Mouse (Mus musculus): ENCODE measurements around the gene Gm11042.

Gene Gm11042

DNA sequence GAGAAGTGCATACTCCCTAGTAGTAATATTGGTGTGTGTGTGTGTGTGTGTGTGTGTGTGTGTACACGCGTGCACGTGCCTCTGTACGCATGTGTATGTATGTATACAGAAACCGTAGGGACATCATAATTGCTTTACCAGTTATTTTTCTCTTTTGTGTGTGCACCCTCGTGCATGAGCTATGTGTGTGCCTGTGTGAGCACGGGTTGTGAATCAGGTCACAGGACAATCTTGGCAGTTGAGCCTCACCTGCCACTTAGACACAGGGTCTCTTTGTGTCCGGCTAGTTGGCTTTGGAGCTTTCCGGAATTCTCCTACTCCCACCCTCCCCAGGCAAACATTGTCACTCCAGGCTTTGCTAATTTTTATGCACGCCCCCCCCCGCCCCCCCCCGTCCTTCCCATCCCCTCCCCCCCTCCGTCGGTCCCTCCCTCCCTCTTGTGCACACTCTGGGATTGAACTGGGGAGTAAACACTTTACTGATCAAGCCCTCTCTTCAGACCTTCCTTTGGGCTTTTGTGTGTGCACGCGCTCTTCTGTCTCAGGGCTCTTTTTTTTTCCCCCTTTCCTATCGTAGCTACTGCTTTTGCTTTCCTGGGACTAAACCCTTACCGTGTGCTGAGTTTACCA, at the start of gene Gm11042:
Gm11042 (minus strand) TSS at position 51 of the 630 bp plus-strand sequence.
- DNase-seq: no peak

DNA sequence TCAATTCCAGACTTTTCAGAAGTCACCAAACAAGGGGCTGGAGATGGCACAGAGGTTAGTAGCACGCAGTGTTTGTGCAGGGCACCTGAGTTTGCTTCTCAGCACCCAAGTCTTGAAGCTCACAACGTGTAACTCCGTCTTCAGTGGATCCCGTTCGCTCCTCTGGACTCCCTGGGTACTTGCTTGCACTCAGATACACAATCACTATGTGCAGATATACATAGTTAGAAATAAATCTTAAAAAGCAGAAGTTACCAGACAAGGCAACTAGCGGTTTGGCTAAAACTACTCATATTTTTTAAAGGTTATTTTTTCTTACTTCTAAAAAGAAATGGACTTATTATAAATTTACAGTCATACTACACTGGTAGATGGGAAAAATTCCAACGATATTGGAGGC, 48.3 kb upstream of the Gm11042 start:
- DNase-seq: no peak

DNA sequence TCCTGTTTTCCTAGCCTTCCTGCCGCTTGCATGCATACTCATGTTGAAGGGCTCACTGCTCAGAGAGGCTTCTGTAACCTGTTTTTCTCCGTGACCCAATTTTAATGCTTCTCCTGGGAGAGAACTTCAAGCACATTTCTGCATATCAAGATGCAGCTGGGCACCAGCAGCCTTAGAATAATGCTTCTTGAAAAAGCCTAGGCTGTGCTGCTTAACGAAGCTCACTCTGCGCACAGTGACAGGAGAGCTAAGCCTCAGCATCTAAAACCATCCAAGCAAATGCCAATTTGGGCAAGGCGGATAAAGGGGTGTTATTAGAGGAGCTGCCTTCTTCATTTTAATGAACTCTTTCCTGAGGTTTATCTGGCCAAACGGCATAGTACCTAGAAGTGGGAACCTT, 46.9 kb upstream of the Gm11042 start:
- no peak for DNase-seq

DNA sequence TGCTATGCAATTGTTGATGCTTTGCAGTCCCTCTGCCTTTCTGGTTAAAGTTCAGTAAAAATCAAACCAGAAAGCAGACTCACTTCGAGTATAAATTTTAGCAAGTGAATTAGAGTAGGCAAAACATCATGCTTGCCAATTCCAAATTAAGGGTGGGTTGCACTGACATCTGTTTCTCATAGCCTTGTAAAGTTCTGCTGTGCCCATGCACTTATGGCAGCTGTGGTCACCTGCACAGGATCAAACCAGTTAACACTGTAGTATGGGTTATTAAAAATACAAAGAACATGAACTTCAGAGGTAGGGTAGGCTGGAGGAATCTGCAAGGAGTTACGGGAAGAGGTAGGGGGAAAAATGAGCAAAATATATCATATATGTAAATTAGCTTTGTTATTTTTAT, 46.3 kb upstream of the Gm11042 start:
- no peak for DNase-seq

DNA sequence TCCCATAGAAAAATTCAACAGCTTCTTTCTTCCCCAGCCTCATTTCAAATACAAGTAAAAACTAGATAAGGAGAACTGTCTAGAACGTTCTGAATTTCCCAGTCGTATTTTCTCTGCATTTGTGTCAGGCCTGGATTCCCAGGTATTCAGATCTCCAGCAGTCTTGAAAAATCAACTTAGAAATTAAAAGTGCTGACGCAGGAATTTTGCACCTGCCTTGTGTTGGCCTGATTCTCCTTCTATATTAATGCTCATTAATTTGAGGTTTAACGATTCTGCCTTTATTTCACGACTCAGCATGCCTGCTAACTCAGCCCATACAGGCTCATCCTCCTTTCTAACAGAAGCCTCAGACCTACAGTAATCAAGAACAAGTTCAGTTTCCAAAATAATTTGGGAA, 43.6 kb upstream of the Gm11042 start:
- no peak for DNase-seq

DNA sequence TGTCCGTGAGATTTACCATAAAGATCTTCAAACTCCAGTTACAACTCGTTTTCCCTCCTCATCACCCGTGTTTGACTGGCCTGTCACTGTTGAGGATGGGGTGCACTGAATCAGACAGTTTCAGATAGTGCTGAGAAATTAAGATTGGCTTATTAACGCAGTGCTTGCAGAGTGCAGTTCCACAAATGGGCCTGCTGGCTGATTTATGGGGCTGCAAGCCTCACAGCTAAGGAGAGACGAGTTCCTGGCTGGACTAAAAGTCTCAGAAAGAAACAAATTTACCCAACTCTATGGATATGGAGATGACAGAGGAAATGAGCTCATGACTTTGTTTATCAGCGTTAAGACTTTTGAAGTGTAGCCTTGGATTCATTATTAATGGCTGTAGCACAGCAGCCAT, 41.6 kb upstream of the Gm11042 start:
- no peak for DNase-seq

DNA sequence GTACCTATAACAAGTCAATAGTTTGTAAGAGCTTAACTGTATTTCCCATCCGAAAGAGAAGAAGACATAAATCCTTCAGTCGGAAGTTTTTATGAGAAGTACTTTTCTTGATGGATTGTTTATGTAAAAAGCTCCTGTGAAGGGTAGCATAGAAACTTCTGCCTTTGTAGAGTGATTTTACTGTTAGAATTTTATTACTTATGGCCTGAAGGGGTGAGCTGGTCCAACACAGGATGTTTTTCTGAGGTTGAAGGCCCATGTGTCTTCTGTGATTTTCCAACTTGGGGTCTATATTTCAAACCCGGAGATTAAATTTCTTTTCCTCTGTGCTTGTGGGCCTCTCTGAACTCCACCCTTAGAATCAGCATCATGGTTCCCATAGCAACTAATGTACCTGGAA, 26.5 kb upstream of the Gm11042 start:
- DNase-seq: no peak

DNA sequence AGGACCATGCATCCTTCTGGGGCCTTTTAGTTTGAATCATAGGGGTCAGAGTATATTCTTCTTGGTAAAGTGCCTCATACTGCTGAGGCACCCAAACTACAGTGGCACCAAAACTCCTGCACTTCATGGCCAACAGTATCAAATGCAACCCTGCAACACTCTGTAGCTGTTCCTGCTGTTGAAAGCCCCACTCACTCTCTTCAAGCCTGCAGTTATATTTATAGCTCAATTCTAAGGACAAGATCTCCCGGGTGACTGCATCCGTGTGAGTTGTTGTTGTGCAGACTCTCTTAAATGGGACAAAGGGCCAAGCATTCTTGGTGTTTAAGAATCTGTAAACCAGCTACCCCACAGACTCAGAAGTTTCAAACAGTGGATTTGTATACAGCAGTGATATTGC, 23.9 kb upstream of the Gm11042 start:
- DNase-seq: no peak

DNA sequence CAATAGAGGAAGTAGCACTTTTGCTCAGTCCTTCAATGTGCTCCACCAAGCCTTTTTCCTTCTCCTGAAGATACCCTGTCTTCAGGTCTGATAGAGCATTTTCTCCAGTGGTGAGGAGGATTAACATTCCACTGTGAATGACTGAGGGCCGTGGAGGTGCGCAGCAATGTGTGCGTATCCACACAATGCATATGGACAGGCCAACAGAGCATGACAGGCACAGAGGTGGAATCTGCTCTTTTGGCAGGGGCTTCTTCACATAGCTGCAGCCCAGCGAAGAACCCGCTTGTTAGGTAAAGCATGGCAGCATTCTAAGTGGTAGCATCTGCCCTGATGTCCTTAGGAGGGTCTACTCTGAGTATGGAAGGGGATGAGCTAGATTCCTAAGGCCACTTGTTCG, 17.5 kb upstream of the Gm11042 start:
- DNase-seq: no peak

DNA sequence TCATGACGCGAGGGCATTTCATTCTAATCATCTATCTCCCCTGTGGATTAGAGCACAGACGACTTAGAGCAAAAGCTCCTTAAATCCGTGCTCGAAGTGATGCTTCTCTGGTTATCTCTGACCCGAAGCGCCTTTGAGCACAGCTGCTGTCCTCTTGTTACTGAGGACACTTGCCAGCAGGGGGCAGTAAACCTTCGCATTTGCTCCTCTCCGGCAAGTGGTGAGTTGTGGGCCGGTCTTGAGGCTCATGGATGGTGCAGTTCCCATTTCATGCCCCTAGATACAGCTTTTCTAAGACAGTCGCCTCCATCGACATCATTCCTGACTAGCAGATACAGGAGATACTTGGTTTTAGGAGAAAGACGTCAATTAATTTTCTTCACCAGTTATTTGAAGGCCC, 16.8 kb upstream of the Gm11042 start:
- DNase-seq: peak; percentile 63

DNA sequence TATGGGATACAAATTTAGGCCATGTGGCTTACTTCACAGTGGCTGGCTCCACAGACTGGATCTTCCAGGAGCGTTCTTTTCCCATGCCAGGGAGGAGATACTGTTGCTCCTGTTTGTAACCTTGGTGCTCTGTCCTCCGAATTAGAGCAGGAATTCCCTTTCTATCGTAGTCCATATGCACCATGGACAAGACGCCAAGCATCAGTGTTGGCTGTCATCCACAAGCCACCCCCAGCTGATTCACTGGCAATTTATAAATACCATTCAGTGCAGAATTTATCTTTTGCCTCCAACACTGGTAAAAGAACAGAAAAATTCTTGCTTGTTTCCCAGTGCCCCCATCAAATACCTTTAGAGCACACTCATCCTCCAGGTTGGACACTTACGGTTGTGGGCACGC, 13.6 kb upstream of the Gm11042 start:
- DNase-seq: no peak

DNA sequence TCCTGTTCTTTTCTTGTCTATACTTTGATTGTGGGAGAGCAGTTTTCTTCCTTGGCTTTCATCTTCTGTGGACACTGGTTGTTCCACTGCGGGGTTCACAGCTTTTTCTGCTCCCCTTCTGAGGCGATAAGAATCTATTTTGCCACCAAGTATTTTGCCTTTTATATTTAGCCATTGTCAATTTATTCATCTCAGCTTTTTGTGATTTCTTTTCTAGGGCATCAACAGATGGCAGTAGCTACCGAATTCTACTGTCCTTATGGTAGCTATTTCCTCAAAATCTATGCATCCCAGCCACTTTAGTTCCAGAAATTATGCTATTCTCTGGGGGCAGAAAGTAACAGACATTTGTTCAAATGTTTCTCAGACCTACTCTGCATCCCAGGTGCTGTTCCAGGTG, 10.4 kb upstream of the Gm11042 start:
- no peak for DNase-seq

DNA sequence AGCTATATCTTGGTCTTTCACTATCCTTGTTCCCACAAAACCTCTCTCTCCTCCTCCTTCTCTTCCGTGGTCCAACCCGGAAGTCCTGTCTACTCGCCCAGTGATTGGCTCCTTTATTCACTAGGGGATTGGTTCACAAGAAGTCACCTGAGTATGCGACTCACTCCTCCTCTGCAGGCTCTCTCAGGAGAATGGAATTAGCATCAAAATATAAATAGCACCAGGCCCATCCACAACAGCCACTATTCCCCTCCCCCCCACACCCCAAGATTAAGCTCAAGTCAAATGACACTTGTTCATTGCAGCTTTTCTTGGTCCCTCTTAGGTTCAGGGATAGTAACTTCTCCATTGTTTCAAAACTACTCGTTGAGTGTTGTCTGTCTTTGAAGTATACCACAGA, 5.8 kb upstream of the Gm11042 start:
- no peak for DNase-seq

DNA sequence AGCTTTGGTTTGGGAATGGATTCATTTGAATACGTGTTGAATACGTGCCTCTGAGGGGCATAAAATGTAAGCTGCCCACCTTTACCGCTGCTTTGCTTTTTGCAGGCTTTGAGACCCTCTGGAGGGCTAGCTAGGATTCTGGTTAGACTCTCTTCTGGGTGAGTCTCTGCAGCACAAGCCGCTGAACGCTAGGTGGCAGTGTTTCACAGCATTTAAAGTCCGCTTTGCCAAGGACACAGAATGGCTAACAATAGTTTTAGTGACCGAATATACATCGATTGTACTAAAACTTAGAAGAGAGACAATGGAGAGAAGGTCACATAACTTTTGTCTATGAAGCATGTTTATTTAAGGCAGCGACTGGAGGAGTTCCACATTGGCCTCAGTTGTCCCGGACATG, 4.1 kb upstream of the Gm11042 start:
- DNase-seq: peak; percentile 69

DNA sequence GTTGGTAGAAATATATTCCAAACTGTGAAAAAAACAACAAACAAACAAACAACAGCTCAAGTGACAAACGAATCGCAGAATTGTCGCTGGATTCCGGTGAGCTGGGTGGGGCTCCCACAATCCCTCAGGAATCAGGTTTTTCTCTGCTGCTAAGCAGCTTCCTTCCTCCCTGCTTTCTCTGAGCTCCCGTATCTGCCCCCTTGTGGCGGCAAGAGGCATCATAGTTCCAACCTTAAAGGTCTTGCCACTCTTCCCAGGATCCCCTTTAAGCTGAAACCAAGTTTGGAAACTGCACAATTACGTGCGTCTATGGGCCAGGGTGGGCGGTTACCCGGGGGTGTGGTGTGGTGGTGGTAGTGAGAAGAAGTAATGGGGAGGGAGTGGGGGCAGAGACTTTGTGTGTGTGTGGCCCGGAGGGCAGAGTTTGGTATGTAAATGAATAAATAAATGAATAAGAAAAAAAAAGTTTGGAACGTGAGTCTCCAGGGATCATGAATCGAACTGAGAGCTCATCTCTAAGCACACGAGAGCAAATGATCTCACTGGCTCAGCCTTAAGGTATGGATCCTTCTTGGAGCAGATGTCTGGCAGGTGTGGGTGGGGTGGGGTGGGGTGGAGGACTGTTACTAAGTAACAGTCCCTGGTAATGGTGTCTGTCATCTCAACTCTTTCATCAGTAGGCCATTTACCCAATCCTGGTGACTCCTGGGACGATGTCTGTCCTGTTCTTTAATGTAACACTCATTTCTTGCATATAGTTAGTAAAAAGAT, 980 bp upstream of the Gm11042 start:
- DNase-seq: peak; percentile 67

DNA sequence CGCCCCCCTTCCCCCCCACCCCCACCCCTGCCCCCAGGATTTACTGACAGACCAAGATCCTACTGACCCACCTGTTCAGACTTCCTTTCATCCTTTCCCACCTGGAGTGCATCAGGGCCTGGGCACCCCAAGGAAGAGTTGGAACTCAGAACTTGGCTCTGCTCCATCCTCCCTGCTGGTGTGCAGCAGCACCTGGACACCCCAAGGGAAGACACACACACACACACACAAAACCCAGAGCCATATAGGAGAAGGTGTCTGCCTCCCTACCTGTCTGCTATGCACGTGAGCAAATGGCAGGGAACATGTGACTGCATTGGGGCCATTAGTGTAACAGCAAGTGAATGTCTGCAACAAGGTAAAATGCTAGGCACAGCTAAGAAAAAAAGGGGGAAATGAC, 973 bp downstream of the Gm11042 start:
- no peak for DNase-seq

DNA sequence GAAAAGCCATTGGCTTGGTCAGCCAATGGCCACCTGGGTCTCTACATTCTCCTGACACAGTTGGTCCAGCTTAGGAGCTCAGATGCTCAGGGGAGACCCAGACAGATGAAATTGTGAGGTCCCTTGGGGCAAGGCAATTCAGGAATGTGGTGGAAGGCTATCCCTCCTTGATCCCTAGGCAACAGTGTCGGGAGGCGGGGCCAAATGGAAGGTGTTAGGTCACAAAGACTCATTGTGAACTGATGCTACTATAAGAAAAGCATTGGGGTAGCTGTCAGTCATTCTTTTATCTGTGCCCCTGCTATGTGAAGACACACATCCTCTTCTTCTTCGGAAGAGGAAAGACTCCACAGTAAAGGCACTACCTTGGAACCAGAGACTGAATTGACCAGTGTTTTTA, 3.6 kb downstream of the Gm11042 start:
- no peak for DNase-seq

DNA sequence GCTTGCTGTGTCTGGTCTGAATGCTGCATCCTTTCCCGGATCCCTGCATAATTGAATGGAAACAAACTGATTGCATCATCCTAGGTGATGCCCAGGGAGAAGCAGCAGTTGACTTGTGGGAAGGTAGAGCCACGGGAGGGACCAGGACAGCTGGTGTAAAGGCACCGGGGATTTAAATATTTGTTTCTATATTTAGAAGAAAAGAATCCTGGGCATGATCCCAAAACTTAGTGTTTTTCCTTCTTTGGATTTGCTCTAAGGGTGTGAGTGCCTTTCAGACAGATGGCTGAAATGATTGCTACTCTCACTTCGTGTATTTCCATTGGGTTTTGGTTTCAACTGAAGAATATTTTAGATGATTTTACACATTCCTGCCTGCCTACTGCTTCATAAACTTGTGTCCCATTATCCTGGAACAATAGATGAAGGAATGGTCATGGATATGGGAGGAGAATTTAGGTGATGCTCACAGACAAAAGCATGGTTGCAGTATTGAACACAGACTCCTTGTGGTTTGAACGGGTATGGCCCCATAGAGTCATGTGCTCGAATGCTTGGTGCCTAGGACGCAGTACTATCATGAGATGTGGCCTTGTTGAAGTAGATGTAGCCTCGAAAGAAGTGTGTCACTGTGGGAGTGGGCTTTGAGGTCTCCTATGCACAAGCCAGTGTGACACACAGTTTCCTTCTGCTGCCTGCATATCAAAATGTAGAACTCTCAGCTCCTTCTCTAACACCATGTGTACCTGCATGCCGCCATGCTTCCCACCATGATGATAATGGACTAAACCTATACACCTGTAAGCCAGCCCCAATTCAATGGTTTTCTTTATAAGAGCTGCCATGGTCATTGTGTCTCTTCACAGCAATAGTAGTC, 12.5 kb downstream of the Gm11042 start:
- no peak for DNase-seq

DNA sequence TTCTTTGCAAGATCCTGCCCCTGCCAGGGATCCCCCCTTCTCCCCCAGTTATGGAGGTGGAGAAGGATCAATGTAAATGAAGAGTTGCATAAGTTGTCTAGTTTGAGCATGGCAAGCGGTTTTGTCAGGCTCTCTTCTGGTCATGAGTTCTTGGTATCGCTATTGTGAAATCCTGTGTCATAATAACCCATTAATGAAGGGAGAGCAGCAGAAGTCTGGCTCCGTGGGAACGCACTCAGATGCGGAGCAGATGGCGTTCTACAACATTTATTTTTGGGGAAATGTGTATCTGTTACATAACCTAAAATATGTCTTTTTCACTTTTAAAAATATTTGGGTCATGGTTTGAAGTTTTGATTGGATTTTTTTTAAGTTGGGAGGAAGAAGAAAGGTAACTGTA, 14.6 kb downstream of the Gm11042 start:
- DNase-seq: peak; percentile 14

DNA sequence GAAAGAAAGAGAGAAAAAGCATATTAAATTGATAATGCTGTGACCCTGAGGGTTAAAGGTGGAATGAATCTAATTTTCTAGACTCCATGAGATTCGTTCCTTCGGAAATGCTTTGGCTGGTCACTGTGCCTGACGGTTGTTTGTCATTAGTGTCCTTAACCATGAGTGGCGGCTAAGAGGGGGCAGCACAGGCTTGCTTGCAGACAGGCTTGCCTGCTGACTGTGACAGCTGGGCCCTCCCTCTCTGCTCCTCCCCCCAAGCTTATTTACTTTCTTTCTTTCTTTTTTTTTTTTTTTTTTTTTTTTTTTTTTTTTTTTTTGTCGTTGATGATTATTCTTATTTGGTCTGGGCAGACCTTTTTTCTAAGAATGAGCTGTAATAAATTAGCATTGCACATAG, 19.8 kb downstream of the Gm11042 start:
- no peak for DNase-seq

DNA sequence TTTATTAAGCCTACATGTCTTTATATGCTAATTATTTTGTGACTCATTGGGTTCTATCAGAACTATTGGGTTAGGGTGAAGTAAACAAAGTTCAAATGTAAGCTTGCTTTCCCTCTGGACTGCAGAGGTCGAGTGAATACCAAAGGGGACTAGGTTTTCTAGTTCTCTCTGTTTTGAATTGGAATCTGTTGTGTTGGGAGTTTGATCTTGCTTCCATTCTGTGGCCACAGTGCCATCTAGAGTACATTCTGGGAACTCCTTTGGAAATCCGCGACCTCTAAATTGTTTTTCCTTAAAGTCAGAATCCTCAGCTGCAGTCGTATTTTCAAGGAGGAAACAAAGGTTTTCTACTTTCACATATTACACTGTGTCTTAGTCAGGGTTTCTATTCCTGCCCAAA, 22.6 kb downstream of the Gm11042 start:
- peak; percentile 28 for DNase-seq

DNA sequence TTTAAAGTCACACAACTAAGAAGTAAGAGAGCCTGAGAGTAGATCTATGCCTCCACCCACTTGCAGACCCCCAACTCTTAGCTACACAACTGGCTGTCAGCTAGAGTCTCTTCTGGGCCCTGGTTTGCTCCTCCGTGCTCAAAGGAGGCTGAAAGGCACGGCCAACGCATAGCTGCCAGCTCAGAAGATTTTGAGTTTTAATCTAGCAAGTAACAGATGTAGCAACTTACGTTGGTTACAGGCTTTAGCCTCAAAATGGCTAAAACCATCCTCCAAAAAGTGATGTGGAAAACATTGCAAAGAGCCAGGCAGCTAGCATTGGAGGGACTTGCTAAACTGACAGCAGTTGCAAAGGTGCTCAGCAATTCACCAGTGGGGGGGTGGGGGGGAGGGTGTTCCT, 25.2 kb downstream of the Gm11042 start:
- DNase-seq: no peak

DNA sequence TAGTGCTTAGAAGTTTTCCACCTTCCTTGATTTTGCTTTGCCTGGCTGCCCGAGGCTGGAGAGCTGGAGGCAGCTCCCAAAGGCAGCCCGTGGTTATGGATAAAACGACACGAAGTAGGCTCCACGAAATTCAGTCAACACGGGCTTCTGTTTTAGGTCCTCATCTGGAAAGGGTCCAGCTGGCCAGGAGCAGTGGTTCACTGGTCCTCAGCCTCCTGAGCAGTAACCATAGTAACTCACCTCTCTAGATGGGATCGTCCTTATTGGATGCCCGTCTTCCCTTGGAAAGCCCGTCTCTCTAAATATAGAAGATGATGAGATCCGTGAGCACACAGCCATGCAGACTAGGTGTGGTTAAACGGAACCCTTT, 31.5 kb downstream of the Gm11042 start:
- no peak for DNase-seq
